ENCODE assay signal across 25 mouse cellular contexts in genomic region chr3:51813186-51813585, GRCm38 (mm10).
DNase-seq lines count a peak whose midpoint lies in the region; ATAC-seq and TF ChIP-seq lines count a peak whose summit lies in the region.
"Had no signal": no experiment of that assay in that cellular context is flagged by ENCODE, and none has a peak within 500 bp of the region (broad histone marks: within the 10 kb centered on the region; RNA-seq: fewer than 3 reads in every experiment).

No protein-coding gene starts in this region.

- H3K36me3 ChIP-seq in forebrain, embryonic 10.5 days (replicated peaks): no peaks in the 10 kb centered on the region
- H3K36me3 ChIP-seq in forebrain, embryonic 14.5 days (ENCODE audit: control insufficient read depth, insufficient read depth, low read length): no peaks in the 10 kb centered on the region
- H3K36me3 ChIP-seq in liver, embryonic 11.5 days (ENCODE audit: control insufficient read depth, insufficient read depth, low read length): no peaks in the 10 kb centered on the region
- peaks cover 0 to 11% of the 10 kb centered on the region in 2 experiments; a peak in 2 of 4 replicates for H3K36me3 ChIP-seq in MEL (ENCODE audit: control insufficient read depth in 1 of 2, insufficient read depth in 2 of 2, low read length in 2 of 2)
- H3K36me3 ChIP-seq in liver, embryonic 16.5 days (ENCODE audit: control insufficient read depth, insufficient read depth): no peaks in the 10 kb centered on the region
- no peaks in the 10 kb centered on the region for H3K36me3 ChIP-seq in kidney, embryonic 16.5 days (ENCODE audit: insufficient read depth, low read length)
- H3K36me3 ChIP-seq: forebrain, embryonic 15.5 days; heart, embryonic 12.5 days; hindbrain, embryonic 15.5 days; limb, embryonic 15.5 days; neural tube, embryonic 12.5 days had no signal

- no peaks in the 10 kb centered on the region for H3K79me2 ChIP-seq in MEL (ENCODE audit: control insufficient read depth, insufficient read depth, low read length, poor library complexity)

- H3K4me2 ChIP-seq in forebrain, embryonic 14.5 days (ENCODE audit: low read length): no peak overlapping the region
- H3K4me2 ChIP-seq in liver, embryonic 11.5 days: 0 out of 2 replicates have a peak overlapping the region, but pooled peaks have one; percentile 36
- H3K4me2 ChIP-seq in liver, embryonic 16.5 days (ENCODE audit: low read depth, low read length): no peak overlapping the region
- H3K4me2 ChIP-seq in kidney, embryonic 16.5 days (replicated peaks; ENCODE audit: low read depth, low read length): no peak overlapping the region
- H3K4me2 ChIP-seq: forebrain, embryonic 15.5 days; heart, embryonic 12.5 days; hindbrain, embryonic 15.5 days; limb, embryonic 15.5 days; midbrain, embryonic 11.5 days; neural tube, embryonic 12.5 days had no signal

- peaks cover 51% of the 10 kb centered on the region for H3K4me1 ChIP-seq in forebrain, embryonic 10.5 days
- peaks cover 24% of the 10 kb centered on the region for H3K4me1 ChIP-seq in forebrain, embryonic 14.5 days (ENCODE audit: control insufficient read depth, insufficient read depth, low read length)
- H3K4me1 ChIP-seq in liver, embryonic 11.5 days (replicated peaks; ENCODE audit: control insufficient read depth, insufficient read depth, low read length): peaks cover 22% of the 10 kb centered on the region
- peaks cover 15 to 18% of the 10 kb centered on the region in 2 experiments for H3K4me1 ChIP-seq in MEL (ENCODE audit: control insufficient read depth in 1 of 2, insufficient read depth in 2 of 2, low read length in 2 of 2)
- H3K4me1 ChIP-seq in liver, embryonic 16.5 days (ENCODE audit: control insufficient read depth, low read depth, low read length): peaks cover 8% of the 10 kb centered on the region
- 0 out of 2 replicates have a peak, but pooled peaks cover 3% of the 10 kb centered on the region for H3K4me1 ChIP-seq in kidney, embryonic 16.5 days (ENCODE audit: insufficient read depth, low read length)
- H3K4me1 ChIP-seq: heart, embryonic 12.5 days had no signal

- H3K27me3 ChIP-seq in forebrain, embryonic 10.5 days (ENCODE audit: poor library complexity, severe bottlenecking): peaks cover 10% of the 10 kb centered on the region
- no peaks in the 10 kb centered on the region for H3K27me3 ChIP-seq in forebrain, embryonic 14.5 days (replicated peaks; ENCODE audit: control insufficient read depth, insufficient read depth, low read length)
- H3K27me3 ChIP-seq in liver, embryonic 11.5 days (replicated peaks; ENCODE audit: control insufficient read depth, insufficient read depth, low read length): no peaks in the 10 kb centered on the region
- no peaks in the 10 kb centered on the region for H3K27me3 ChIP-seq in MEL (ENCODE audit: control insufficient read depth in 1 of 2, insufficient read depth in 2 of 2, low read length in 2 of 2)
- H3K27me3 ChIP-seq in liver, embryonic 16.5 days (ENCODE audit: control insufficient read depth, insufficient read depth, low read depth, low read length): no peaks in the 10 kb centered on the region
- H3K27me3 ChIP-seq in kidney, embryonic 16.5 days (ENCODE audit: insufficient read depth, low read length): no peaks in the 10 kb centered on the region
- H3K27me3 ChIP-seq: forebrain, embryonic 15.5 days; heart, embryonic 12.5 days; hindbrain, embryonic 15.5 days; limb, embryonic 15.5 days; neural tube, embryonic 12.5 days had no signal

- TF ChIP-seq RAD21 in MEL (IDR thresholded peaks at IDR 0.05; ENCODE audit: low read depth, low read length): no peak

- WGBS in forebrain, embryonic 10.5 days: 96% methylated on average over 5 of the region's 5 CpGs
- WGBS in forebrain, embryonic 14.5 days: 96% methylated on average over 5 of the region's 5 CpGs
- WGBS in liver, embryonic 11.5 days: 96% methylated on average over 5 of the region's 5 CpGs
- WGBS in liver, embryonic 16.5 days (ENCODE audit: insufficient replicate concordance): 87% methylated on average over 5 of the region's 5 CpGs
- 98% methylated on average over 5 of the region's 5 CpGs for WGBS in kidney, embryonic 16.5 days

- no peak for ATAC-seq in forebrain, embryonic 14.5 days
- ATAC-seq in liver, embryonic 11.5 days (replicated peaks; ENCODE audit: low FRiP score): peak; percentile 72
- ATAC-seq in liver, embryonic 16.5 days (ENCODE audit: low read depth): peak; percentile 54; the same call in 1 of the 2 replicates
- ATAC-seq in kidney, embryonic 16.5 days (ENCODE audit: low FRiP score, low TSS enrichment): no peak
- ATAC-seq: forebrain, embryonic 15.5 days; intestine, embryonic 16.5 days had no signal

- H3K4me3 ChIP-seq in forebrain, embryonic 10.5 days: no peak overlapping the region
- no peak overlapping the region for H3K4me3 ChIP-seq in forebrain, embryonic 14.5 days (ENCODE audit: low read depth, low read length)
- no peak overlapping the region for H3K4me3 ChIP-seq in liver, embryonic 11.5 days (ENCODE audit: low read depth, low read length)
- no peak overlapping the region for H3K4me3 ChIP-seq in MEL (ENCODE audit: control insufficient read depth in 1 of 2, insufficient read depth in 1 of 2, low read depth in 2 of 2, low read length in 2 of 2)
- no peak overlapping the region for H3K4me3 ChIP-seq in liver, embryonic 16.5 days (ENCODE audit: low read depth, low read length)
- no peak overlapping the region for H3K4me3 ChIP-seq in kidney, embryonic 16.5 days (ENCODE audit: low read length)
- H3K4me3 ChIP-seq: forebrain, embryonic 15.5 days; heart, embryonic 12.5 days; hindbrain, embryonic 15.5 days; limb, embryonic 15.5 days; neural tube, embryonic 12.5 days had no signal

- no peak for TF ChIP-seq POLR2A in MEL (IDR thresholded peaks at IDR 0.05; ENCODE audit: control insufficient read depth in 1 of 2, insufficient read depth in 1 of 2, low read depth in 1 of 2, low read length in 2 of 2, poor library complexity in 1 of 2)

- 0 out of 2 replicates have a peak overlapping the region, but pooled peaks have one; percentile 21 for H3K27ac ChIP-seq in forebrain, embryonic 10.5 days
- H3K27ac ChIP-seq in forebrain, embryonic 14.5 days (ENCODE audit: low read depth, low read length): no peak overlapping the region
- H3K27ac ChIP-seq in liver, embryonic 11.5 days (ENCODE audit: low read depth, low read length): no peak overlapping the region
- no peak overlapping the region for H3K27ac ChIP-seq in MEL (ENCODE audit: control insufficient read depth, low read depth, low read length)
- H3K27ac ChIP-seq in liver, embryonic 16.5 days (ENCODE audit: low read length): no peak overlapping the region
- H3K27ac ChIP-seq in kidney, embryonic 16.5 days (ENCODE audit: low read length): no peak overlapping the region
- H3K27ac ChIP-seq: forebrain, embryonic 15.5 days; hindbrain, embryonic 15.5 days; limb, embryonic 15.5 days; neural tube, embryonic 12.5 days had no signal

- DNase-seq in forebrain, embryonic 10.5 days (ENCODE audit: extremely low spot score, low spot score): no peak
- DNase-seq in forebrain, embryonic 14.5 days (ENCODE audit: low spot score): no peak
- no peak for DNase-seq in liver, embryonic 11.5 days (ENCODE audit: low spot score)
- DNase-seq in liver (no peak), MEL (ENCODE audit: low read depth, low spot score) (peak; percentile 18)
- DNase-seq: adrenal gland, postnatal 14 days; cerebellum, adult 2 months; embryo, embryonic 11 days; gastrocnemius, postnatal 14 days; heart, adult 18-20 months; heart, postnatal 10 days; kidney, postnatal 4 days; left cerebral cortex, postnatal 4 days; lung, postnatal 4 days; thymus, adult 18-20 months; thymus, postnatal 36 days had no signal

- peak in 1 of 2 experiments; percentile 9; a peak in 1 of 4 replicates for TF ChIP-seq EP300 in MEL (IDR thresholded peaks at IDR 0.05; ENCODE audit: low read depth in 1 of 2, low read length in 2 of 2)

- no peak for TF ChIP-seq CTCF in MEL (IDR thresholded peaks at IDR 0.05 in 2 of 3, conservative IDR thresholded peaks at IDR 0.05 in 1 of 3; ENCODE audit: control insufficient read depth in 1 of 3, insufficient read depth in 1 of 3, low read depth in 2 of 3, low read length in 3 of 3, poor library complexity in 1 of 3, severe bottlenecking in 1 of 3)

- no peak overlapping the region for H3K9ac ChIP-seq in forebrain, embryonic 14.5 days (ENCODE audit: low read length)
- no peak overlapping the region for H3K9ac ChIP-seq in liver, embryonic 11.5 days (ENCODE audit: low read depth, low read length)
- H3K9ac ChIP-seq in MEL (ENCODE audit: control insufficient read depth, low read depth, low read length, poor library complexity, severe bottlenecking): no peak overlapping the region
- no peak overlapping the region for H3K9ac ChIP-seq in liver, embryonic 16.5 days (ENCODE audit: low read depth, low read length)
- H3K9ac ChIP-seq in kidney, embryonic 16.5 days (replicated peaks; ENCODE audit: low read length): no peak overlapping the region
- H3K9ac ChIP-seq: forebrain, embryonic 15.5 days; heart, embryonic 12.5 days; hindbrain, embryonic 15.5 days; limb, embryonic 15.5 days; neural tube, embryonic 12.5 days had no signal

- no peaks in the 10 kb centered on the region for H3K9me3 ChIP-seq in forebrain, embryonic 10.5 days
- no peaks in the 10 kb centered on the region for H3K9me3 ChIP-seq in forebrain, embryonic 14.5 days (replicated peaks; ENCODE audit: control insufficient read depth, low read length)
- no peaks in the 10 kb centered on the region for H3K9me3 ChIP-seq in liver, embryonic 11.5 days (ENCODE audit: control insufficient read depth, low read length)
- no peaks in the 10 kb centered on the region for H3K9me3 ChIP-seq in MEL (replicated peaks; ENCODE audit: insufficient read depth, low read length)
- no peaks in the 10 kb centered on the region for H3K9me3 ChIP-seq in liver, embryonic 16.5 days (replicated peaks; ENCODE audit: control insufficient read depth, low read length)
- H3K9me3 ChIP-seq in kidney, embryonic 16.5 days (ENCODE audit: low read length): no peaks in the 10 kb centered on the region
- H3K9me3 ChIP-seq: forebrain, embryonic 15.5 days; heart, embryonic 12.5 days; hindbrain, embryonic 15.5 days; limb, embryonic 15.5 days; neural tube, embryonic 12.5 days had no signal

TF ChIP-seq in MEL, 35 proteins besides CTCF, POLR2A, EP300 and RAD21 (continues in another document):
- no peak for TF ChIP-seq CHD1 (IDR thresholded peaks at IDR 0.05; ENCODE audit: low read depth, low read length)
- no peak for TF ChIP-seq ELF1 (IDR thresholded peaks at IDR 0.05; ENCODE audit: low read depth, low read length)
- no peak for TF ChIP-seq HCFC1 (IDR thresholded peaks at IDR 0.05; ENCODE audit: low read depth, low read length)
- TF ChIP-seq MAX (IDR thresholded peaks at IDR 0.05; ENCODE audit: low read length): no peak
- TF ChIP-seq JUND (IDR thresholded peaks at IDR 0.05; ENCODE audit: low read depth, low read length): no peak
- TF ChIP-seq MAZ (IDR thresholded peaks at IDR 0.05; ENCODE audit: low read depth, low read length): no peak
- TF ChIP-seq SMC3 (IDR thresholded peaks at IDR 0.05; ENCODE audit: low read depth, low read length): no peak
- no peak for TF ChIP-seq ETS1 (IDR thresholded peaks at IDR 0.05; ENCODE audit: low read depth, low read length)
- TF ChIP-seq GABPA (IDR thresholded peaks at IDR 0.05; ENCODE audit: low read depth, low read length): no peak
- TF ChIP-seq TAL1 (IDR thresholded peaks at IDR 0.05; ENCODE audit: low read length): no peak
- no peak; the same call in 1 of the 2 replicates for TF ChIP-seq BHLHE40 (IDR thresholded peaks at IDR 0.05; ENCODE audit: borderline replicate concordance, low read depth, low read length)

Comparison
In these comparisons a context has a peak if more than half of its experiments do, and no peak if none do; other contexts are left out.
1. ATAC-seq: peak in liver, embryonic 11.5 days (single experiment) and liver, embryonic 16.5 days (single experiment); none in forebrain, embryonic 14.5 days (single experiment) and kidney, embryonic 16.5 days (single experiment).